Mouse (Mus musculus): ENCODE results near the gene Serpinb1b.

DNA sequence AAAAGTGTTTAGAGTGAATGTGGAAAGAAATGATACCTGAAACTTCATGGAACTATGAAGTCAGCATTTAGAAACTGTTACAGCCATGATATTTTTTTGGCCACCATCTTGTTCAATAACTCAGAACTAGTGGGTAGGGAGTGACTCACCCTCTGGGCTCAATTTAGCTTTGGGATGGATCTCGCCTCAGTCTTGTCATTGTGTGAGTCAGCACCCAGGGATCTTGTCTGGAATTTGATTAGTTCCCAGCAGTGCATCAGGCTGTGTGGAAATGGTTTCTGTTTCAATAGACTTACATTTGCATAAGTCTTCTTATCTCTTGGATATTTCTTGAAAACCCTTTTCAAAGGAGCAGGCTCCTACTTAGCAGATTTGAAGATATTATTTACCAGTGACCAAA lies 12.2 kb downstream of the Serpinb1b start:
- TF ChIP-seq POLR2A (IDR thresholded peaks at IDR 0.05; ENCODE audit: borderline replicate concordance, insufficient read depth, low read length): no peak
- no peak for TF ChIP-seq CTCF (IDR thresholded peaks at IDR 0.05; ENCODE audit: borderline replicate concordance, insufficient read depth, low read depth, low read length)

All from cerebellum, adult 2 months (tissue).